Mouse (Mus musculus): ENCODE data around the gene Zc3h7b. TPM values are rescaled to one million over a fixed set of nuclear protein-coding genes. Genes with fewer than 3 reads are reported as not detected.

Gene Zc3h7b
- total and polyA plus RNA-seq, 2 experiments from 2014 or later = 34.5 to 148 TPM

- TF ChIP-seq CTCF (IDR thresholded peaks at IDR 0.05; ENCODE audit: low read depth) = peak; percentile 98
- Histone ChIP-seq H3K4me1 (ENCODE audit: insufficient read depth, low read length) (peaks cover 8% of the 10 kb centered on the region), H3K36me3 (ENCODE audit: insufficient read depth, low read length) (peaks cover 5% of the 10 kb centered on the region; the same call in 1 of the 2 replicates), H3K27ac (0 out of 2 replicates have a peak overlapping the region, but pooled peaks have one; percentile 27), H3K9me3 (ENCODE audit: low read length) (no peaks in the 10 kb centered on the region), H3K27me3 (ENCODE audit: insufficient read depth, low read length) (no peaks in the 10 kb centered on the region), H3K9ac (replicated peaks; ENCODE audit: low read length) (no peak overlapping the region), H3K4me2 (ENCODE audit: low read depth, low read length) (no peak overlapping the region; the same call in 1 of the 2 replicates), H3K4me3 (ENCODE audit: low read length) (no peak overlapping the region)
- 14% methylated on average over 24 of the region's 24 CpGs for WGBS
- peak; percentile 89 for ATAC-seq
- peak; percentile 95 for DNase-seq (ENCODE audit: low spot score)
Observed at GRCm38 (mm10) chr15:81831136-81831825, 86.4 kb downstream of the Zc3h7b start.

GRCm38 (mm10) chr15:81832219-81832618 is 87.4 kb downstream of the Zc3h7b start:
- WGBS = 75% methylated on average over 3 of the region's 3 CpGs
- H3K9me3 ChIP-seq (ENCODE audit: low read length) = no peaks in the 10 kb centered on the region
- TF ChIP-seq CTCF (IDR thresholded peaks at IDR 0.05; ENCODE audit: low read depth) = no peak
- no peak overlapping the region for H3K27ac ChIP-seq
- H3K27me3 ChIP-seq (ENCODE audit: insufficient read depth, low read length) = no peaks in the 10 kb centered on the region
- peaks cover 10% of the 10 kb centered on the region for H3K4me1 ChIP-seq (ENCODE audit: insufficient read depth, low read length)
- H3K4me2 ChIP-seq (ENCODE audit: low read depth, low read length) = no peak overlapping the region
- no peak overlapping the region for H3K4me3 ChIP-seq (ENCODE audit: low read length)
- no peak for DNase-seq (ENCODE audit: low spot score)
- no peak for ATAC-seq
- peaks cover 5% of the 10 kb centered on the region; the same call in 1 of the 2 replicates for H3K36me3 ChIP-seq (ENCODE audit: insufficient read depth, low read length)
- no peak overlapping the region for H3K9ac ChIP-seq (replicated peaks; ENCODE audit: low read length)

GRCm38 (mm10) chr15:81833481-81833880 is 88.6 kb downstream of the Zc3h7b start:
- H3K9ac ChIP-seq (replicated peaks; ENCODE audit: low read length) = no peak overlapping the region
- no peak for ATAC-seq
- H3K4me1 ChIP-seq (ENCODE audit: insufficient read depth, low read length) = peaks cover 10% of the 10 kb centered on the region
- no peak overlapping the region for H3K4me2 ChIP-seq (ENCODE audit: low read depth, low read length)
- no peak for TF ChIP-seq CTCF (IDR thresholded peaks at IDR 0.05; ENCODE audit: low read depth)
- peaks cover 4% of the 10 kb centered on the region; the same call in 1 of the 2 replicates for H3K36me3 ChIP-seq (ENCODE audit: insufficient read depth, low read length)
- H3K27ac ChIP-seq = no peak overlapping the region
- H3K4me3 ChIP-seq (ENCODE audit: low read length) = no peak overlapping the region
- H3K9me3 ChIP-seq (ENCODE audit: low read length) = no peaks in the 10 kb centered on the region
- no peak for DNase-seq (ENCODE audit: low spot score)
- 79% methylated on average over 4 of the region's 4 CpGs for WGBS
- H3K27me3 ChIP-seq (ENCODE audit: insufficient read depth, low read length) = no peaks in the 10 kb centered on the region

GRCm38 (mm10) chr15:81834171-81834841 is 89.4 kb downstream of the Zc3h7b start:
- no peak for TF ChIP-seq CTCF (IDR thresholded peaks at IDR 0.05; ENCODE audit: low read depth)
- Histone ChIP-seq H3K9me3 (ENCODE audit: low read length) (no peaks in the 10 kb centered on the region), H3K4me1 (ENCODE audit: insufficient read depth, low read length) (peaks cover 12% of the 10 kb centered on the region), H3K27me3 (ENCODE audit: insufficient read depth, low read length) (no peaks in the 10 kb centered on the region), H3K4me3 (ENCODE audit: low read length) (no peak overlapping the region), H3K27ac (no peak overlapping the region), H3K4me2 (ENCODE audit: low read depth, low read length) (no peak overlapping the region), H3K36me3 (ENCODE audit: insufficient read depth, low read length) (no peaks in the 10 kb centered on the region), H3K9ac (replicated peaks; ENCODE audit: low read length) (no peak overlapping the region)
- 48% methylated on average over 3 of the region's 3 CpGs for WGBS
- no peak for DNase-seq (ENCODE audit: low spot score)
- ATAC-seq = no peak

- Histone ChIP-seq H3K4me2 (ENCODE audit: low read depth, low read length) (no peak overlapping the region), H3K9me3 (ENCODE audit: low read length) (no peaks in the 10 kb centered on the region), H3K4me1 (ENCODE audit: insufficient read depth, low read length) (peaks cover 12% of the 10 kb centered on the region), H3K4me3 (ENCODE audit: low read length) (no peak overlapping the region), H3K27me3 (ENCODE audit: insufficient read depth, low read length) (no peaks in the 10 kb centered on the region), H3K9ac (replicated peaks; ENCODE audit: low read length) (no peak overlapping the region), H3K27ac (no peak overlapping the region), H3K36me3 (ENCODE audit: insufficient read depth, low read length) (no peaks in the 10 kb centered on the region)
- 73% methylated on average over 10 of the region's 10 CpGs for WGBS
- ATAC-seq (no peak), DNase-seq (ENCODE audit: low spot score) (no peak)
- TF ChIP-seq CTCF (IDR thresholded peaks at IDR 0.05; ENCODE audit: low read depth) = no peak
Observed at GRCm38 (mm10) chr15:81835007-81835880, 90.4 kb downstream of the Zc3h7b start.

- peak overlapping the region; percentile 45 for H3K4me2 ChIP-seq (ENCODE audit: low read depth, low read length)
- WGBS = 5% methylated on average over 32 of the region's 33 CpGs
- no peaks in the 10 kb centered on the region for H3K27me3 ChIP-seq (ENCODE audit: insufficient read depth, low read length)
- no peaks in the 10 kb centered on the region for H3K9me3 ChIP-seq (ENCODE audit: low read length)
- no peaks in the 10 kb centered on the region for H3K36me3 ChIP-seq (ENCODE audit: insufficient read depth, low read length)
- peak overlapping the region; percentile 41; the same call in 1 of the 2 replicates for H3K27ac ChIP-seq
- peak overlapping the region; percentile 15; the same call in 1 of the 2 replicates for H3K4me3 ChIP-seq (ENCODE audit: low read length)
- peak overlapping the region; percentile 9; the same call in 1 of the 2 replicates for H3K9ac ChIP-seq (replicated peaks; ENCODE audit: low read length)
- peaks cover 12% of the 10 kb centered on the region for H3K4me1 ChIP-seq (ENCODE audit: insufficient read depth, low read length)
- TF ChIP-seq CTCF (IDR thresholded peaks at IDR 0.05; ENCODE audit: low read depth) = no peak
- ATAC-seq = peak; percentile 58; the same call in 1 of the 2 replicates
- peak; percentile 68 for DNase-seq (ENCODE audit: low spot score)
Observed at GRCm38 (mm10) chr15:81836124-81836821, 91.4 kb downstream of the Zc3h7b start.
